Mouse (Mus musculus) common myeloid progenitor, adult 5-6 weeks (primary cell): ENCODE data around the gene Diras2. TPM values are rescaled to one million over a fixed set of nuclear protein-coding genes. Genes with fewer than 3 reads are reported as not detected.
"Not testable (repeated sequence)": the region's sequence is repeated elsewhere in the genome, so short reads cannot be mapped to it uniquely, and the experiment has no call there.

Experiments
- ATAC-seq: replicated peaks from 2 replicates; pipeline ENCODE4 v1.8.0; 2016; ENCODE audit warnings: low read depth, mild to moderate bottlenecking, moderate TSS enrichment, inconsistent platforms; ENCODE audit not compliant: poor library complexity, severe bottlenecking
- total RNA-seq: library from RNA; stranded (forward); fragments of 200-1000, 187-1606 nt; gene quantifications from 2 replicates; pipeline ENCODE4 v1.2.3, GENCODE M21; 2017

Diras2 gene
- total RNA-seq, 1 experiment from 2014 or later: 1.5 TPM

GRCm38 (mm10) chr13:52524313-52524712 lies 6.8 kb downstream of the Diras2 start:
- no peak for ATAC-seq

DNA sequence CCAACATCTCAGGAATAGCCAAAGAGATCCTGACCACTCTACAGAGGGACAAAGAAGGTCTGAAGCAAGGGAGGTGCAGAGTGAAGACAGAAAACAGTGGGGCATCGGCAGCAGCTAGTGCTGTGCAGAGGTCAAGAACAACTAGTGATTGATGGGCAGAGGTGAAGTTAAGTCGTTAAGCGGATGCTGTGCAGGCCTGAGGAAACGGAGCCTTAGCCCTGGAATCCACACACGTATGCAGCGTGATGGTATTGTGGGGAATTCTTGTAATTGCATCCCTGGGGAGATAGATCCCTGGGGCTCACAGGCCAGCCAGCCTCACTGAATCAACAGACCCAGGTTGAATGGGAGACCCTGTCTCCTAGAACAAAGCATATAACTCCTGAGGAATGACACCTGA lies 9.9 kb downstream of the Diras2 start:
- ATAC-seq: no peak

GRCm38 (mm10) chr13:52519425-52519824 lies 11.7 kb downstream of the Diras2 start:
- no peak for ATAC-seq

- ATAC-seq: no peak
Measured at GRCm38 (mm10) chr13:52518377-52518776, 12.7 kb downstream of the Diras2 start.

- no peak for ATAC-seq
Measured at GRCm38 (mm10) chr13:52517021-52517420, 14.1 kb downstream of the Diras2 start.

GRCm38 (mm10) chr13:52516561-52516960 lies 14.5 kb downstream of the Diras2 start:
- no peak for ATAC-seq

DNA sequence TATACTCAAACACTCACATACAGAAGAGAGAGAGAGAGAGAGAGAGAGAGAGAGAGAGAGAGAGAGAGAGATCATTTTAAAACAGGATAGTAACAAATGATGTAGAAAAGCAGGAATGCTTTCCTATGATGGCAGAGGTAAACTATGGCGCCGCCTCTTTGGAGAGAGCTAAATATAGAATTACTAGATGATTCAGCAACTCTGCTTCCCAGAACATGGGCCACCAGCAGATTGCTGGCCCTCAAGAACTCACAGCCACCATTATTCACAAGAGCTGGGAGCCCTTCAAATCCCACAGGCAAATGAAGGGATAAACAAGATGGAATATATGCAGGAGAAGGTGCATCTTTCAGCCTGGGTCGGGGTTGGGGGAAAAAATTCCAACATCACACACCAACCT lies 15.0 kb downstream of the Diras2 start:
- ATAC-seq: no peak

DNA sequence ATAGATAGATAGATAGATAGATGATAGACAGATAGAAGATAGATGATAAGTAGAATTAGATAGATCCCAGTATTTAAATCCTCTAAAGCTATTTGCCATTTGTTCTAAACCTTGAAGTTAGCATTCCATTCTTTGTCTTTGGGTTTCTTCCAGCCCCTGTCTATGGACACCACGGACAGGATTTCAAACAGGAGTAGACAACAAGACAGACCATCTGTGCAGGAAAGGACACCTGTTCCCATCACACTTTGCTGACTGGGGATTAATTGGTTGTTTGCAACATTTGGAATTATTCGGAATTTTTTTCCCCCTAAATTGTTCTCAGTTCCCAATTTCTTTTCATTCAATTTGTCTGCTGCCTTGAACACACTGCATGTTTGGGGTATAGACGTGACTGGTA lies 17.5 kb downstream of the Diras2 start:
- no peak for ATAC-seq

DNA sequence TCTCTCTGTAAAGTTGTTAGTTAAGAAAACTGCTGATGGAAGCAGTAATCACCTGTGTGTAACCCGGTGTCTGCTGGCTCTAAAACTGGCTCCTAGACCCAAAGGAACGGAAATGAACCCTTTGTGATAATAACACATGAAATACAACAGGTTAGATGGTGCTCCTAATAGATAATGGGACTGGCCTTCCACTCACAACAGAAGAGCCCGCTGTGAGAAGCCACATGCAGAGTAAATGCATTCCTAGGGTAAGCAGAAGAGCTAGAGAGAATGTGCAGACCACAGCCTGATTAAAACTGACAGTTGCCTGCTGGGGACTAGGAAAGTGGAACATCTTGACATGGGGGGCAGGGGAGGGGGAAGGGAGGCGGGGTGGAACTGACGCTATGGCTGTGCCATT lies 18.7 kb downstream of the Diras2 start:
- no peak for ATAC-seq

GRCm38 (mm10) chr13:52510172-52510880 lies 20.8 kb downstream of the Diras2 start:
- no peak for ATAC-seq

- ATAC-seq: 0 out of 2 replicates have a peak, but pooled peaks have one; percentile 24
Measured at GRCm38 (mm10) chr13:52507460-52508293, 23.4 kb downstream of the Diras2 start.

GRCm38 (mm10) chr13:52506822-52507221 lies 24.3 kb downstream of the Diras2 start:
- not testable (repeated sequence) for ATAC-seq

DNA sequence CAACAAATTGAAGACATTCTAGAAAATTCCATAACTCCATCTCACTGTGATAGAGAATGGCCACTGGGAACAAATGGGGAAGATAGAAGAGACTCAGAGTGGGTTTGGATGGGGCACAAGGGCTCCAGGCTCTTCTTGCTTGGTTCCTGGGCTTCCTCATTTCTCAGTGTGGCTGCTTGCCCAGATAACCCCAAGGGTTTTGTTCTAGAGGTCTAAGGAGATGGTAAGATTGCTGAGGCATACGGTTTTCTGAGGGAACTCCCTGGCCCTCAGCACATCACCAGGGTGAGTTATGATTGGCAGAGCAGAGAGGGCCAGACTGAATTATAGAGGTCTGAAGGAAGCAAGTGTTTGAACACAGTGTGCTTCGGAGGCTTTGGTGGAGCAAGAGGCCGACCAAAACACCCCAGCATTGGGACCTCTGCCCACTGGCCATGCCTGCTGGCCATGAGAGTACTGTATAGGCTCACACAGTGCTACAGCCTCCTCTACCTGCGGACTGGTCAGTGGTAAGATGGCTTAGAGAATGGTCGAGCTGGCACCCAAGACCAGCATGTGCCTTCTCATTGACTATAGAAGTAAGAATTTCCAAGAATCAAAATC lies 25.3 kb downstream of the Diras2 start:
- ATAC-seq: peak; percentile 93

- ATAC-seq: no peak
Measured at GRCm38 (mm10) chr13:52501686-52502085, 29.4 kb downstream of the Diras2 start.

GRCm38 (mm10) chr13:52497029-52497550 lies 34.0 kb downstream of the Diras2 start:
- no peak for ATAC-seq

- no peak for ATAC-seq
Measured at GRCm38 (mm10) chr13:52488821-52489220, 42.3 kb downstream of the Diras2 start.

DNA sequence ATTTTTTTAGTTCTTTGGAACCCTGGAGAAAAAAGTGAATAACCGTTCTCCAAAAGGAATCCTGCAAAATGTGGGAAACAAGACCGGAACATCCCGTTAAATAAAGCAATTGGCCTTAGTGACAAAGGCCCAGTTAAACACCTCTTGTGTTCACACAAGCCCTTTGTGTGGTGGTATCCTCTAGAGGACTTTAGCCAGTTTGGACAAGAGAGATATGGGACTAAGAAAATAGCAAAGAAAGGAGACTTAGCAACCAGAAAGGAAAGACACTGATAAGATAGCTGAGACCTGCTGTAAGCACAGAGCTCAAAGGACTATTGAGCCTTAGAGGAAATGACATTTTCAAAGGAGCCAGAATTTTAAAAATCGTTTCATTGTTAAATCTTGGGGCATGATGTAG lies 47.0 kb downstream of the Diras2 start:
- ATAC-seq: no peak

DNA sequence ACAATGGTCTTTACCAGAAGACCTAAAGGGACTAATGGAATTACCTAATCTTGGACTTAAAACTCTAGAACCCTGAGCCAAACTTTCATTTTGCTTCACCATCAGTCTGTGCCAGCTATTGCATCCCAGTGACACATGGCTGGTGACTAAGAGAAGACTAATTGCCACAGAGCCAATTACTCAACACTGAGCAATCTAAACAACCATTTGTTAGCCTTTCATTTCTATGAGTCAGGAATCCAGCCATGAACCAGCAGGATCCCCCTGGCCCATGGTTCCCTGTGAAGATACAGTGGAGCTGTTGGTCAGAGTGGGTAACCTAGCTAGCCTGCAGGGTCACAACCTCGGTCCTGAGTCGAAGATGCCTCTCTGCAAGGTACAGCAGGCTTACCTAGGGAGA lies 49.3 kb downstream of the Diras2 start:
- ATAC-seq: no peak

GRCm38 (mm10) chr13:52479146-52479545 lies 51.9 kb downstream of the Diras2 start:
- ATAC-seq: no peak

DNA sequence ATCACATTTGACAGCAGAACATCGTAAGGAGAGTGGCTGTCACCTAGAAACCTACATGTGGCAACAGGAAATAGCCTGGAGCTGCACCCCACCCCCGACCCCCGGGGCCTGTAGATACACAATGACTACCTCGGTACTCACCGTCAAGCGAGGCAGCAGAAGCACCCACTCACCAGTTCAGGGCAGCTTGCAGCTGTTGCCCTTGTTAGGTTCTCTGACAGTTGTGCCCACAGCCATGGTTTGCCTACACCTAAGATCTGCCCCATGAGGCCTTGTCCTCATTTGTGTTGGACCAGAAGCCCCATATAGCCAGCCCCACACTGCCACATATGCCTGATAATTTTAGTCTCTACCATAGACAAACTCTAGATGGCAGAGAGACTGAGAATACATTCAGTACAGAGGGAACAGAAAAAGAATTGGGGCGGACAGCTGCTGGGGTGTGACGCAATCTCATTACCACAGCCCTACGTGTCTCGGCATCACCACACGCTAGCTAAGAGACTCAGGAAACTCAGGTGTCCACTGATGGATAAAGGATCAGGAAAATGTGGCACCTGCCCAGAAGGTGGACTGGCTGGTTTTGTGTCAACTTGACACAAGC lies 54.0 kb downstream of the Diras2 start:
- ATAC-seq: 0 out of 2 replicates have a peak, but pooled peaks have one; percentile 45
